Mouse (Mus musculus) kidney, embryonic 14.5 days (tissue): ENCODE measurements at regions not wholly inside any gene's neighbourhood (a gene's known extent, or its start where the extent isn't known, plus 50 kb on each side); places are given as distances from the start of the nearest gene placed in this dataset.

Experiments
- ATAC-seq: fragments of 200-750 bp; cut with Nextera tagmentation; 2 replicates; pipeline ENCODE4 v1.8.0; 2017; ENCODE audit warnings: moderate number of reproducible peaks, mild to moderate bottlenecking, moderate TSS enrichment, moderate library complexity; ENCODE audit not compliant: low FRiP score, low TSS enrichment
- H3K27ac ChIP-seq: fragments of 300-500 bp; sonication (generic); 2 replicates; pipeline ENCODE4 v1.5.1; 2014; ENCODE audit warnings: low read depth, mild to moderate bottlenecking, low read length, moderate library complexity, mixed read lengths
- H3K27me3 ChIP-seq: fragments of 300-500 bp; sonication (generic); 2 replicates; pipeline ENCODE4 v1.6.1; 2014; ENCODE audit warnings: mild to moderate bottlenecking, low read length; ENCODE audit not compliant: control insufficient read depth, insufficient read depth
- H3K36me3 ChIP-seq: fragments of 300-500 bp; sonication (generic); 2 replicates; pipeline ENCODE4 v1.6.1; 2014; ENCODE audit warnings: low read length, mixed read lengths; ENCODE audit not compliant: control insufficient read depth, insufficient read depth
- H3K4me1 ChIP-seq: fragments of 300-500 bp; sonication (generic); 2 replicates; pipeline ENCODE4 v1.6.1; 2014; ENCODE audit warnings: low read length, mixed read lengths; ENCODE audit not compliant: control insufficient read depth, insufficient read depth
- H3K4me2 ChIP-seq: fragments of 300-500 bp; sonication (generic); replicated peaks from 2 replicates; pipeline ENCODE4 v1.6.1; 2014; ENCODE audit warnings: low read depth, mild to moderate bottlenecking, low read length
- H3K4me3 ChIP-seq: fragments of 300-500 bp; sonication (generic); 2 replicates; pipeline ENCODE4 v1.5.1; 2014; ENCODE audit warnings: mild to moderate bottlenecking, low read length
- H3K9ac ChIP-seq: fragments of 300-500 bp; sonication (generic); 2 replicates; pipeline ENCODE4 v1.6.1; 2014; ENCODE audit warnings: low read depth, mild to moderate bottlenecking, low read length, moderate library complexity
- H3K9me3 ChIP-seq: fragments of 300-500 bp; sonication (generic); 2 replicates; pipeline ENCODE4 v1.6.1; 2016; ENCODE audit warnings: low read length; ENCODE audit not compliant: control insufficient read depth
- WGBS: fragments of 180-500 bp; shearing (Covaris S2); extraction: QIAGEN DNeasy Blood & Tissue Kit; methylation state at CpG from one replicate; pipeline ENCODE4 v1.1.7; 2014; 5-methylcytosine and 5-hydroxymethylcytosine counted together

DNA sequence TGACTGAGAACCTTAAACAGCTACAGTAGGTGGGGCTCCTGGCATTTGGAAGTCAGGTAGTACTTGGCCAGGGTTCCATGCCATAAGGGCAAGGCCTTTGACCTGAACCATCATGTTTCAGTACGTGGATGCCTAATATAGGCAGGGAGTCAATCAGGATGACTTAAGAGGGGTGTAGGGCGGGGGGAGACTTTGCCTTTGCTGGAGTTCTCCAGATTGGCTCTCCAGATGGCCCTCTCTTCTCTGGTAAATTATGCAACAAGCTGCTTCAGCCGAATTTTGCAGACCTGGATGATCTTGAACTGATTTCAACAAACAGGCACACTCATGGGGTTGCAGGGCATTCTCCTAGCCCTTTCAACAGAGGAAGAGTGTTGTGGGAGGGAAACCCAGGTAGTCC is 633.7 kb downstream of the Inhba start:
- H3K4me1 ChIP-seq, result no peaks in the 10 kb centered on the region
- 54% methylated on average over 3 of the region's 3 CpGs for WGBS
- H3K27me3 ChIP-seq, result no peaks in the 10 kb centered on the region
- no peak overlapping the region for H3K4me2 ChIP-seq
- no peak overlapping the region for H3K4me3 ChIP-seq
- no peak overlapping the region for H3K9ac ChIP-seq
- ATAC-seq, result no peak
- no peaks in the 10 kb centered on the region for H3K9me3 ChIP-seq
- no peak overlapping the region for H3K27ac ChIP-seq
- H3K36me3 ChIP-seq, result no peaks in the 10 kb centered on the region

DNA sequence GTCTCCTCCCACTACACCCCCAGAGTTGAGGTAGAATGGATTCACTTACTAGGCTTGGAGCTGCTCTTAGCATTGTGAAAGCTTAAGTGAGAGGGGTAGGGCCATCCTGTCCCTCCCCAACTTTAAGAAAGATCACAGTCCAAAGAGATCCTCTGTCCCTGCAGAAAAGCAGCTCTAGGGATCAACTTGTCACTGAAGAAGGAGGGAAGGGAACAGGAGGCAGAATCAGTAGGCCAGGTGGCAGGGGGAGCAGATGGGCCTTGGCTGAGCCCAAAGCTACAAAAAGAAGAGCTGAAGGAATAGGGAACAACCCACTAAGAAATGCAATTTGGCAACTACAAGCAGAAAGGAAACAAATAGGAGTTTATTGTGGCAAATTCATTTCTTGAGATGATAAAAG is 634.4 kb downstream of the Inhba start:
- no peak overlapping the region for H3K4me2 ChIP-seq
- H3K9me3 ChIP-seq, result no peaks in the 10 kb centered on the region
- H3K4me1 ChIP-seq, result no peaks in the 10 kb centered on the region
- H3K36me3 ChIP-seq, result no peaks in the 10 kb centered on the region
- H3K27ac ChIP-seq, result no peak overlapping the region
- no peaks in the 10 kb centered on the region for H3K27me3 ChIP-seq
- H3K4me3 ChIP-seq, result no peak overlapping the region
- no peak overlapping the region for H3K9ac ChIP-seq
- no peak for ATAC-seq

DNA sequence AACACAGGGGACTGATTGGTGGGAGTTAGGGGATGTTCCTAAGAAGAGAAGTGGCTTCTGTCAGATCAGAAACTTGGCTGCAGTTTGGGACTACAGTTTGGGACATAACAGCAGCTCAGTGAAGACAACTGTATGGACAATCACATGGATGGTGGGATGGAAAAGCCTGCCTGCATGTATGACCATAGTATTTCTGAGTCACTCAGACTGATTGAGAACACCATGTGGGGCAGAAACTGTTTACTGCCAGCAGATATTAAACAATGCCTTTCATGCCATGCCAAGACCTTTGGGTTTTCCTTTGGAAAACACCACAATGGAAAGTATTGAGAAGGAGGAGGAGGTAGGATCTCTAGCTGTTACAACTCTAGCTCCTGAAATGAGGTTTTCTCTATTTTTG is 635.0 kb downstream of the Inhba start:
- no peak overlapping the region for H3K27ac ChIP-seq
- no peaks in the 10 kb centered on the region for H3K9me3 ChIP-seq
- no peak for ATAC-seq
- H3K36me3 ChIP-seq, result no peaks in the 10 kb centered on the region
- no peak overlapping the region for H3K9ac ChIP-seq
- H3K4me3 ChIP-seq, result no peak overlapping the region
- H3K4me2 ChIP-seq, result no peak overlapping the region
- H3K4me1 ChIP-seq, result no peaks in the 10 kb centered on the region
- no peaks in the 10 kb centered on the region for H3K27me3 ChIP-seq

DNA sequence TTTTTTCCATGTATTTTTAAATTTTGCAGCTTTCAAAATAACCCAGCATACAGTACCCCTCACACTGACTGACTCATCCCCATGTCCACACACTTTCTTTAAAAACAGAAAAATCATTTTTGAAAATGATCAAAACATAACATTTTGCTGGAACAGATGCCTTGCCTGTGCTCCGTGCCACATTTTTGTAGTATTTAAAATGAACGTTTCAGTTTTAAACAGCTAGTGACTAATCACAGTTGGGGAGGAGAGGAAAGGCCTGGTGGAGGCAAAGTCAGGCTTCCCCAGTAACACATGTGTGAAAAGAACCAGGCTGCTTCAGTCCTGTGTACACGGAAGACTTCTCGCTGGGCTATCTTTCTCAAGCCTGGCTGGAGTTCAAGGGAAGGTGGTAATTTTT is 644.5 kb downstream of the Inhba start:
- Histone ChIP-seq H3K4me2 (no peak overlapping the region), H3K27ac (no peak overlapping the region), H3K9ac (no peak overlapping the region), H3K36me3 (no peaks in the 10 kb centered on the region), H3K27me3 (no peaks in the 10 kb centered on the region), H3K4me3 (no peak overlapping the region), H3K9me3 (no peaks in the 10 kb centered on the region), H3K4me1 (no peaks in the 10 kb centered on the region)
- no peak for ATAC-seq
- 76% methylated on average over 4 of the region's 4 CpGs for WGBS

DNA sequence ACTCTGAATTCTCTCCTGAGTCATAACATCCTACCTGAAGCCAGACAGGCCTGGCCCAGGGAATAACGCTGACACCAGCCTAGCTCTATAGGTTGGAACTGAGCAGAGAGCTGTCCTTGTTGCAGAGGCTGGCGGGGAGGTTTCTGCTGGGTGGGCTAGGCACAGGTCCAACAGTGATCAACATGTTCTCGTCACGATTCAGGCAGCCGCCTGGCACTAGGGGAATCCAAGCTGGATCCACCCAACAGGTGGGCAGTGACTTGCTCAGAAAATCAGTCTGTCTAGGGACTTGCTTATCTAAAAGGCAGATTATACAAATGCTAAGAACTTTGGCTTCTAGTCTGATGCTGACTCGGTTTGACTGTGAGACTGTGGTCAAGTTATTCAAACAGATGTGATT is 648.2 kb downstream of the Inhba start:
- H3K27me3 ChIP-seq, result no peaks in the 10 kb centered on the region
- H3K4me3 ChIP-seq, result no peak overlapping the region
- WGBS, result 87% methylated on average over 6 of the region's 6 CpGs
- no peak overlapping the region for H3K27ac ChIP-seq
- no peaks in the 10 kb centered on the region for H3K4me1 ChIP-seq
- no peak overlapping the region for H3K9ac ChIP-seq
- H3K4me2 ChIP-seq, result no peak overlapping the region
- H3K9me3 ChIP-seq, result no peaks in the 10 kb centered on the region
- no peaks in the 10 kb centered on the region for H3K36me3 ChIP-seq
- no peak for ATAC-seq

DNA sequence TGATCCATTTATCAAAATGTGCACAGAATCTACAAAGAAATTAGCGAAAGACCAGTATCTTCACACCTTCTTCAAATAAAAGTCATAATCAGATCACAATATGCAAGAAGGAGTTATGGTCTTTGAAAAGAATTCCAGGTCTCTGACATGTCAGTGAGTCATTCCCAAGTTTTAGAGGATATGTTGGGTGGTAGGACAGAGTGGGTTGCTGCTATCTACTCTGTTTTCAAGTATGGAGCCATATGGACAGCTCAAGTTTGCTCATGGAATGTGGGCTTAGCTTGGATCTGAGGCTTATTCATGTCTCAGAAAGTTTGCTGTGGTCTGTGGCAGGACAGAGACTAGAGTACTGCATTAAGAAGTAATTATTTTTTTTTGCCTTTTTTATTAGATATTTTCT is 657.0 kb downstream of the Inhba start:
- 95% methylated on average over 1 of the region's 1 CpGs for WGBS
- no peak overlapping the region for H3K9ac ChIP-seq
- H3K4me3 ChIP-seq, result no peak overlapping the region
- no peaks in the 10 kb centered on the region for H3K27me3 ChIP-seq
- H3K4me1 ChIP-seq, result no peaks in the 10 kb centered on the region
- no peak overlapping the region for H3K27ac ChIP-seq
- no peaks in the 10 kb centered on the region for H3K9me3 ChIP-seq
- no peak for ATAC-seq
- H3K36me3 ChIP-seq, result no peaks in the 10 kb centered on the region
- no peak overlapping the region for H3K4me2 ChIP-seq

DNA sequence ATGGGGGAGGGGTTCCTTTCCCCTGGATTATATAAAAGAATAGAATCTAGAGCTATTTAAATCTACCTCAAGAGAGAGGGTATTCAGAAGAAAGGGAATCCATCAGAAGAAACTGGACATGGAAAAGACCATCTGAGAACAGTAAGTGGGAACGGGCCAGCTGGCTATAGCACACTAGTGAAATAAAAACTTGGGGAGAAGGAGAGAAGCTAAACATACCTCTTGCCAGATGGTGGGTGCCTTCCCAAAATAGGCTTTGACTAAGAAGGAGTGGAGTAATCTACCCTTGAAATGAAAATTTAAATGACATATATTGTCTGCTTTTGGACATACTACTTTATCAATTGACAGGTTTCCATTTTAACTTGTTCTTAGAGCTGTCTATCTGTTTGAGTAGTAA is 657.6 kb downstream of the Inhba start:
- 93% methylated on average over 1 of the region's 1 CpGs for WGBS
- no peaks in the 10 kb centered on the region for H3K27me3 ChIP-seq
- no peak for ATAC-seq
- H3K9me3 ChIP-seq, result no peaks in the 10 kb centered on the region
- H3K9ac ChIP-seq, result no peak overlapping the region
- no peaks in the 10 kb centered on the region for H3K4me1 ChIP-seq
- H3K4me3 ChIP-seq, result no peak overlapping the region
- no peak overlapping the region for H3K4me2 ChIP-seq
- H3K36me3 ChIP-seq, result no peaks in the 10 kb centered on the region
- H3K27ac ChIP-seq, result no peak overlapping the region

DNA sequence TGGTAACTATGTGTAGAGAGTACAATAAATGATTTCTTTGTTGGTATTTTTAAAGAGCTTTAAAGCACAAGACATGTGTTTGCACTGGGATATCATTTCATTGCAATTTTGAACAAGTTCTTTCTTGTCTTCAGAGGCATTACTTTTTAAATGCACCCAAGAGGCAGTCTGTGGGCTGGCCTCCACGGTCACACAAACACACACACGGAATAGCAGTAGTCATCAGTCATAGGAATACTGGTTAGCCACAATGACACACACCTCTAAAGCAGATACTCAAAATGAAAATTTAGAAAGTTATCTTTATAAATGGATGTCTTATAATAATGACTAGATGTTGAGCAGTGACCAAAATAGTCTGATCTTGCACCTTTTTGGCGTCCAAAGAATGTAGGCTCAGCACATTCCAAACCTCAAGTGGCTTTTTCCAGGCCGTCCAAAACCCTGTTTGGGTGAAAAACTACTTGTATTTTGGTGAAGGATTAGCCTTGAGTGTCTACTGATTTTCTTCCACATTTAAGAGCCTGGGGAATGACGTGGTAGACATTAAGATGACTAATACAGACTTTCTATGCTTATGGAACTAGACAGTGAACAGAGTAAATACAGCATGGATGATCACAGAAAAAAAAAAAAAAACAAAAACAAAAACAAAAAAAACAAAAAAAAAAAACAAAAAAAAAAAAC is 658.5 kb downstream of the Inhba start:
- no peak overlapping the region for H3K27ac ChIP-seq
- no peaks in the 10 kb centered on the region for H3K4me1 ChIP-seq
- H3K9me3 ChIP-seq, result no peaks in the 10 kb centered on the region
- H3K27me3 ChIP-seq, result no peaks in the 10 kb centered on the region
- H3K4me3 ChIP-seq, result no peak overlapping the region
- H3K4me2 ChIP-seq, result no peak overlapping the region
- H3K36me3 ChIP-seq, result no peaks in the 10 kb centered on the region
- ATAC-seq, result no peak
- 80% methylated on average over 5 of the region's 5 CpGs for WGBS
- no peak overlapping the region for H3K9ac ChIP-seq

DNA sequence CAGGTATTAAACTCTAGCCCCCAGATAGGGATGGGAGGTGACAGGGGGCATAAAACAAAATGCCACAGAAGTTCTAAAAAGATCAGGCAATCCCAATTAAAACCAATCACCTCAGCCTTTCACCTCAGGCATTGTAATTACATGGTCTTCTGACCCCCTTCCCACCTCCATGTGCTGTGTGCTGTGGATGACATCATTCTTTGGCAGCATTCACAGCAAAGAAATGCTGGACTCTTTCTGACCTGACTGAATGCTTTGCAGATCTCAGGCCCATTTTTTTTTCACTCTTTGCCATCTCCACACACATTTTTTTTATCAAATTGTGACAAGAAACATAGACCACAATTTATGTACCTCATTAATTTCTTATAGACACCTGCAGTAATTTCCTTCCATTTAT is 659.1 kb downstream of the Inhba start:
- no peak overlapping the region for H3K4me3 ChIP-seq
- no peak overlapping the region for H3K27ac ChIP-seq
- no peaks in the 10 kb centered on the region for H3K36me3 ChIP-seq
- no peak for ATAC-seq
- no peaks in the 10 kb centered on the region for H3K4me1 ChIP-seq
- no peaks in the 10 kb centered on the region for H3K27me3 ChIP-seq
- no peak overlapping the region for H3K4me2 ChIP-seq
- no peak overlapping the region for H3K9ac ChIP-seq
- no peaks in the 10 kb centered on the region for H3K9me3 ChIP-seq

DNA sequence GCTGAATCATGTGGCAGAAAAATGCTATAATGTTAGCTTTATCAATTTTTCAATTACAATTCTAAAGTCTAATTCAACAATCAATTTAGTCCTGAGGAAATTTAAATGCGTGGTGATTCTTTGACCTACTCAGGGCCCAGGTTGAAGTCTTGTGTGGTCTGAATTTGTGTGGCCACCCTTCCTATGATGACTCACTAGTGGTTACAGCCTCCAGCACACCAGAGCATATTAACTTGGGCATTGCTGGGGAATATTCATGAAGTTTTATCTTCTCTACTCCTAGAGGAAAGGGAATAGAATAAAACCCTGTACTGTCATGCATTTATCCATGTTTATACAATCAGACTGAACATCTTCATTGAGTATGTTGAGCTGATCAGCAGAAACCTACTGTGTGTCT is 665.2 kb downstream of the Inhba start:
- H3K9ac ChIP-seq, result no peak overlapping the region
- H3K4me2 ChIP-seq, result no peak overlapping the region
- H3K27ac ChIP-seq, result no peak overlapping the region
- 81% methylated on average over 1 of the region's 1 CpGs for WGBS
- no peaks in the 10 kb centered on the region for H3K27me3 ChIP-seq
- ATAC-seq, result no peak
- H3K9me3 ChIP-seq, result no peaks in the 10 kb centered on the region
- H3K4me3 ChIP-seq, result no peak overlapping the region
- no peaks in the 10 kb centered on the region for H3K4me1 ChIP-seq
- no peaks in the 10 kb centered on the region for H3K36me3 ChIP-seq
